Comparison of ENCODE assay signal across 22 mouse cellular contexts in genomic region chr5:123665956-123666355, GRCm38 (mm10). TPM values are rescaled to one million over a fixed set of nuclear protein-coding genes. Genes with fewer than 3 reads are reported as not detected.
DNase-seq lines count a peak whose midpoint lies in the region; ATAC-seq and TF ChIP-seq lines count a peak whose summit lies in the region.
"Had no signal": no experiment of that assay in that cellular context is flagged by ENCODE, and none has a peak within 500 bp of the region (broad histone marks: within the 10 kb centered on the region; RNA-seq: fewer than 3 reads in every experiment).

No protein-coding gene starts in this region.

- H3K9ac ChIP-seq in heart, embryonic 15.5 days: no peak overlapping the region
- no peak overlapping the region for H3K9ac ChIP-seq in lung, postnatal 0 days (replicated peaks; ENCODE audit: low read depth)
- H3K9ac ChIP-seq: limb, embryonic 13.5 days had no signal

- ATAC-seq in heart, embryonic 15.5 days (replicated peaks; ENCODE audit: insufficient number of reproducible peaks, insufficient read depth, low FRiP score, low read depth): no peak
- no peak for ATAC-seq in lung, postnatal 0 days
- ATAC-seq: forebrain, embryonic 14.5 days; intestine, embryonic 16.5 days; midbrain, embryonic 16.5 days had no signal

- H3K9me3 ChIP-seq in heart, embryonic 15.5 days (replicated peaks): no peaks in the 10 kb centered on the region
- no peaks in the 10 kb centered on the region for H3K9me3 ChIP-seq in lung, postnatal 0 days (ENCODE audit: low read length)
- H3K9me3 ChIP-seq: limb, embryonic 13.5 days had no signal

- WGBS in heart, embryonic 15.5 days: 64% methylated on average over 7 of the region's 7 CpGs
- WGBS in lung, postnatal 0 days: 76% methylated on average over 7 of the region's 7 CpGs

- H3K27me3 ChIP-seq in heart, embryonic 15.5 days: no peaks in the 10 kb centered on the region
- H3K27me3 ChIP-seq in lung, postnatal 0 days (replicated peaks; ENCODE audit: insufficient read depth, low read length): no peaks in the 10 kb centered on the region
- H3K27me3 ChIP-seq: limb, embryonic 13.5 days had no signal

- DNase-seq in gastrocnemius, adult 18-20 months (ENCODE audit: low spot score): peak; percentile 43
- DNase-seq in gastrocnemius, adult 8-10 months (ENCODE audit: low spot score in 2 of 2): no peak
- no peak for DNase-seq in heart, postnatal 36 days
- DNase-seq in lung, postnatal 0 days (ENCODE audit: low spot score): no peak
- no peak for DNase-seq in lung, adult 18-20 months
- peak; percentile 72 for DNase-seq in skeletal muscle tissue, adult 2 months (ENCODE audit: low read depth, low spot score)
- DNase-seq: adrenal gland, adult 8-10 months; cerebellum, adult 11 months; cerebellum, adult 9-10 months; cerebellum, postnatal 36 days; kidney, adult 8-10 months; kidney, postnatal 4 days; lung, adult 2 months; lung, postnatal 14 days; right cerebral cortex, adult 18-20 months had no signal

- H3K27ac ChIP-seq in heart, embryonic 15.5 days: peak overlapping the region; percentile 61
- H3K27ac ChIP-seq in lung, postnatal 0 days (ENCODE audit: low read length): peak overlapping the region; percentile 39; the same call in 1 of the 2 replicates
- H3K27ac ChIP-seq: kidney, postnatal 0 days; limb, embryonic 13.5 days had no signal

- no peak overlapping the region for H3K4me3 ChIP-seq in heart, embryonic 15.5 days
- H3K4me3 ChIP-seq in lung, postnatal 0 days (ENCODE audit: low read depth, low read length): no peak overlapping the region
- H3K4me3 ChIP-seq: limb, embryonic 13.5 days had no signal

- no peak for TF ChIP-seq CTCF in lung, postnatal 0 days (IDR thresholded peaks at IDR 0.05)

- peaks cover 66% of the 10 kb centered on the region for H3K4me1 ChIP-seq in heart, embryonic 15.5 days (replicated peaks)
- H3K4me1 ChIP-seq in lung, postnatal 0 days (ENCODE audit: insufficient read depth, low read depth, low read length): peaks cover 24% of the 10 kb centered on the region

- no peaks in the 10 kb centered on the region for H3K36me3 ChIP-seq in heart, embryonic 15.5 days
- H3K36me3 ChIP-seq in lung, postnatal 0 days (ENCODE audit: insufficient read depth, low read length): no peaks in the 10 kb centered on the region
- H3K36me3 ChIP-seq: limb, embryonic 13.5 days had no signal

- intact Hi-C loops in heart, postnatal 36 days (cut with DNase I): loop anchor here (2.0 kb wide), 1 partner anchor 13 kb away; no protein-coding TSS in a partner anchor

- TF ChIP-seq EP300 in lung, postnatal 0 days (IDR thresholded peaks at IDR 0.05): no peak

- no peak overlapping the region for H3K4me2 ChIP-seq in heart, embryonic 15.5 days
- H3K4me2 ChIP-seq in lung, postnatal 0 days (replicated peaks; ENCODE audit: low read depth, low read length): no peak overlapping the region
- H3K4me2 ChIP-seq: limb, embryonic 13.5 days; liver, embryonic 11.5 days had no signal

RNA-seq across cellular contexts. Expression of gene Clip1, which starts 18.5 kb away (rescaled TPM):
- 100 to 1,000 TPM; 326 to 336 TPM for total RNA-seq in gastrocnemius, adult 18-20 months (2021)
- 100 to 1,000 TPM; 341 to 375 (median 357) TPM for total RNA-seq in gastrocnemius, adult 8-10 months (2022)
- 51.9 and 53.5 TPM in 2 replicates for polyA plus RNA-seq in heart, embryonic 15.5 days (2015; fragmentation: Nextera tagmentation; extraction: Ambion mirVana)
- 100 to 1,000 TPM; 164 to 217 TPM for total RNA-seq in heart, postnatal 36 days (2021)
- polyA plus RNA-seq in lung, postnatal 0 days (2015; fragmentation: Nextera tagmentation; extraction: Ambion mirVana): 38.0 and 43.7 TPM in 2 replicates

RNA-seq across cellular contexts. Expression of gene Zcchc8, which starts 54.9 kb away (rescaled TPM):
- 10 to 100 TPM; 16.2 to 18.0 TPM for total RNA-seq in gastrocnemius, adult 18-20 months (2021)
- 10 to 100 TPM in 3 of 4 experiments, 1 to 10 TPM in 1; 10.0 to 15.4 (median 11.6) TPM for total RNA-seq in gastrocnemius, adult 8-10 months (2022)
- polyA plus RNA-seq in heart, embryonic 15.5 days (2015; fragmentation: Nextera tagmentation; extraction: Ambion mirVana): 54.5 and 59.7 TPM in 2 replicates
- total RNA-seq in heart, postnatal 36 days (2021): 10 to 100 TPM; 22.6 to 25.0 TPM
- polyA plus RNA-seq in lung, postnatal 0 days (2015; fragmentation: Nextera tagmentation; extraction: Ambion mirVana): 31.6 and 37.7 TPM in 2 replicates

Comparison
In these comparisons a context has a peak if more than half of its experiments do, and no peak if none do; other contexts are left out.
1. DNase-seq: peak in gastrocnemius, adult 18-20 months (single experiment) and skeletal muscle tissue, adult 2 months (single experiment); none in gastrocnemius, adult 8-10 months (0 of 2), heart, postnatal 36 days (0 of 2), lung, postnatal 0 days (single experiment) and lung, adult 18-20 months (0 of 2).